Mouse (Mus musculus) hindbrain, embryonic 15.5 days (tissue): ENCODE data around the gene Fzd4. TPM values are rescaled to one million over a fixed set of nuclear protein-coding genes. Genes with fewer than 3 reads are reported as not detected.

Experiments used
- ATAC-seq: fragments of 200-750 bp; cut with Nextera tagmentation; 2 replicates; pipeline ENCODE4 v1.8.0; 2017; ENCODE audit warnings: low read depth, moderate number of reproducible peaks, moderate TSS enrichment; ENCODE audit not compliant: low FRiP score
- H3K27ac ChIP-seq: fragments of 300-500 bp; sonication (generic); replicated peaks from 2 replicates; pipeline ENCODE4 v1.5.1; 2015; ENCODE audit warnings: mild to moderate bottlenecking, inconsistent platforms
- H3K27me3 ChIP-seq: fragments of 300-500 bp; sonication (generic); 2 replicates; pipeline ENCODE4 v1.6.1; 2015; ENCODE audit warnings: control low read depth, inconsistent platforms
- H3K36me3 ChIP-seq: fragments of 300-500 bp; sonication (generic); 2 replicates; pipeline ENCODE4 v1.6.1; 2015; ENCODE audit warnings: control low read depth, inconsistent platforms
- H3K4me1 ChIP-seq: fragments of 300-500 bp; sonication (generic); replicated peaks from 2 replicates; pipeline ENCODE4 v1.6.1; 2015; ENCODE audit warnings: control low read depth, inconsistent platforms
- H3K4me2 ChIP-seq: fragments of 300-500 bp; sonication (generic); 2 replicates; pipeline ENCODE4 v1.6.1; 2015; ENCODE audit warnings: moderate library complexity, mild to moderate bottlenecking, inconsistent platforms
- H3K4me3 ChIP-seq: fragments of 300-500 bp; sonication (generic); 2 replicates; pipeline ENCODE4 v1.5.1; 2015; ENCODE audit warnings: mild to moderate bottlenecking, inconsistent platforms
- H3K9ac ChIP-seq: fragments of 300-500 bp; sonication (generic); 2 replicates; pipeline ENCODE4 v1.6.1; 2015; ENCODE audit warnings: inconsistent platforms
- H3K9me3 ChIP-seq: fragments of 300-500 bp; sonication (generic); 2 replicates; pipeline ENCODE4 v1.6.1; 2016; ENCODE audit warnings: control low read depth, inconsistent platforms
- WGBS: fragments of 180-500 bp; shearing (Covaris S2); methylation state at CpG from one replicate; pipeline ENCODE4 v1.1.7; 2015; 5-methylcytosine and 5-hydroxymethylcytosine counted together
- polyA plus RNA-seq: library from polyadenylated mRNA; unstranded; fragments of >200 nt; fragmentation: Nextera tagmentation; extraction: Ambion mirVana; gene quantifications from 2 replicates; pipeline ENCODE4 v1.2.1, GENCODE M21; 2015

Fzd4 gene
- polyA plus RNA-seq, 1 experiment from 2014 or later = 2.4 TPM

DNA sequence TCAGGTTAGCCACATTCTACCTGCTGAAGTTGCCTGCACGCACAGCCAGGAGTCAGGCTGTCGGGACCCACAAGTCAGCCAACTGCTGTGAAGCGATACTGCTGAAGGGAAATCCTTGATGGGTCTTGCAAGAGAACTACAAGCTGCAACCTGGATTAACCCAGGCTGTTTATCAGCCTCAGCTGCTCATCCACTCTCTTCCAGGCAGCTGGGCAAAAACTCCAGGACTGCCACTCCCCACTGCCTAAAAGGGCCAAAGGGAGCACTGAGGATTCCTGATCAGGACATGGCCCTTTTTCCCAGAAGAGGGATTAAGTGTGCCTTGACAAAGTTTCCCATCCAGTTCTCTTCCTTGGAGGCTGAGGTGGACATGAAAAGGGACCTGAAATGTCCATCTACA lies 15.2 kb upstream of the Fzd4 start:
- Histone ChIP-seq H3K27me3 (no peaks in the 10 kb centered on the region), H3K36me3 (no peaks in the 10 kb centered on the region), H3K9ac (no peak overlapping the region), H3K4me3 (no peak overlapping the region), H3K4me1 (no peaks in the 10 kb centered on the region), H3K27ac (no peak overlapping the region), H3K4me2 (no peak overlapping the region), H3K9me3 (no peaks in the 10 kb centered on the region)
- ATAC-seq = no peak
- WGBS = 85% methylated on average over 3 of the region's 3 CpGs

DNA sequence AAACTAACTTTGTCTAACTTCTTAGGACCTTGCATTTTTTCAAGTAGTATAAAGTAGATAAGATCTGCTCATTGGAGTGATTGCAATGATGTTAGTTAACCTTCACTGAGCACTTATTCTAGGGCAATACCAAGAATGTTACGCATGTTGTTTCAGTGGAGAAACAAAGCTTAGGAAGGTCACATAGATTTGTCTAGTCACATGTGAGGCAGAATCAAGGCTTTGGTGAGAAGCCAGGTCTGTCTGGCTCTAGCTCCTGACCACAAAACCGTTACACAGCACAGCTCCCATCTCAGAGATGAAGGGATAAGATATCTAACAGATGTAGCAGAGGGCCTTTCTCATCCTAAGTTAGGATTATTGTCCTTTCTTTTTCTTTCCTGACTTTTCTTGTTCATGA lies 13.5 kb upstream of the Fzd4 start:
- H3K9ac ChIP-seq = no peak overlapping the region
- H3K9me3 ChIP-seq = no peaks in the 10 kb centered on the region
- 81% methylated on average over 2 of the region's 2 CpGs for WGBS
- no peak overlapping the region for H3K4me2 ChIP-seq
- H3K27me3 ChIP-seq = no peaks in the 10 kb centered on the region
- H3K4me3 ChIP-seq = no peak overlapping the region
- H3K36me3 ChIP-seq = no peaks in the 10 kb centered on the region
- H3K4me1 ChIP-seq = no peaks in the 10 kb centered on the region
- no peak overlapping the region for H3K27ac ChIP-seq
- ATAC-seq = no peak

DNA sequence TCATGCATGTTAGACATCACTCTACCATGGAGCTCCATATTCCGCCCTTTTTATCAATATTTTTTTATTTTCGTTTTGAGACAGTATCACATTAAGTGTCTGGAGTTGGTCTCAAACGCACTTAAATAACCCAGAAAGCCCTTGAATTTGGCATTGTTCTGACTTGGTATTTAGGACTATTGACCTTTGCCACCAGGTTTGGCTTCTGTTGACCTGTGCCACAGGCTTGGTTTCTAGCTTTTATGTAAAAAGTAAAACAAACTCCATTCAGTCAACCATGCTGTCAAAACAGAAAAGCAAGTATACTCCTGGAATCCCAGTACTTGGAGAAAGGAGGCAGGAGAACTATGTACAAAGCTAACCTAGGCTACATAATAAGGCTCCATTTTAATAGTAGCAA lies 12.9 kb upstream of the Fzd4 start:
- no peaks in the 10 kb centered on the region for H3K36me3 ChIP-seq
- 95% methylated on average over 3 of the region's 3 CpGs for WGBS
- no peak for ATAC-seq

DNA sequence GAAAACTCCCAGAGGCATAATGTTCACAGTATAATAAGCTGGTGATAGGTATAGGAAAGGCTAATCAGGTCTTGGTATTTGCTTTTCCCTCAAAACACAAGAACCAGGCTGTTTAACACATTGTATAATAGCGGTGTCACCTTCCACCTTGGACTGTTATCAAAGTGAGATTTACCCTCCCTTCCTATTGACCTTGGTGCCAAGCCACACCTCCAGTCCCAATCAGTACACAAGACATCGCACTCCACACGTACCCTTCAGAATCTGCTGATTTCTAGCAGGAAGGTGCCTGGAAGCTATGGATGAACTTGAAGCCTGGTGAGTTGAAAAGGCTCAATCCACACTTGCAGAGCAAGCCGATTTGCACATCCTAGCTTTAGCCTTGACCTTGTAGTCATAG lies 12.3 kb upstream of the Fzd4 start:
- H3K4me3 ChIP-seq = no peak overlapping the region
- 79% methylated on average over 4 of the region's 4 CpGs for WGBS
- no peak for ATAC-seq
- no peak overlapping the region for H3K9ac ChIP-seq
- H3K36me3 ChIP-seq = no peaks in the 10 kb centered on the region
- H3K9me3 ChIP-seq = no peaks in the 10 kb centered on the region
- H3K27me3 ChIP-seq = no peaks in the 10 kb centered on the region
- no peak overlapping the region for H3K4me2 ChIP-seq
- no peak overlapping the region for H3K27ac ChIP-seq
- H3K4me1 ChIP-seq = no peaks in the 10 kb centered on the region

More for the DNA sequence above, 12.9 kb upstream of the Fzd4 start:
- no peak overlapping the region for H3K4me3 ChIP-seq
- H3K4me1 ChIP-seq = no peaks in the 10 kb centered on the region
- no peaks in the 10 kb centered on the region for H3K9me3 ChIP-seq
- H3K27ac ChIP-seq = no peak overlapping the region
- no peak overlapping the region for H3K4me2 ChIP-seq
- no peak overlapping the region for H3K9ac ChIP-seq
- H3K27me3 ChIP-seq = no peaks in the 10 kb centered on the region

DNA sequence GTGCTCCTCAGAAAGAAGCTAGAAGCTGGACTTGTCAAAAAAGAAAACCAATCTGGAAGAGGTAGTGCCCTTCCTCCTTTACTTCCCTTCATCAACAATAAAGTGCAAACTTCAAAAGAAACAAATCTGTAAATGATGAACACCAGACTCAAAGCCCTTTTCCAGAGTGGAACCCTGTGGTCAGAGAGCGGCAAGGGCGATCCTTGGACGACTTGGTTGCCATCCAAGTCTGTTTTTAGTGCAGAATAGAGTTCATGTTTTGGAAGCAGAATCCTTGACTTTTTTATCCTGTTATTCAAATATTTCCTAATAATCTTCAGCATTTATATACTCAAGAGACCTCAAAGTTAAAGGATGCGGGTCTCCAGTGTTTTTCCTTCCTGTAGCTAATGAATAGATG lies 11.8 kb upstream of the Fzd4 start:
- WGBS = 75% methylated on average over 4 of the region's 4 CpGs
- Histone ChIP-seq H3K36me3 (no peaks in the 10 kb centered on the region), H3K4me3 (no peak overlapping the region), H3K9me3 (no peaks in the 10 kb centered on the region), H3K4me2 (no peak overlapping the region), H3K9ac (no peak overlapping the region), H3K27me3 (no peaks in the 10 kb centered on the region), H3K27ac (no peak overlapping the region), H3K4me1 (no peaks in the 10 kb centered on the region)
- no peak for ATAC-seq

DNA sequence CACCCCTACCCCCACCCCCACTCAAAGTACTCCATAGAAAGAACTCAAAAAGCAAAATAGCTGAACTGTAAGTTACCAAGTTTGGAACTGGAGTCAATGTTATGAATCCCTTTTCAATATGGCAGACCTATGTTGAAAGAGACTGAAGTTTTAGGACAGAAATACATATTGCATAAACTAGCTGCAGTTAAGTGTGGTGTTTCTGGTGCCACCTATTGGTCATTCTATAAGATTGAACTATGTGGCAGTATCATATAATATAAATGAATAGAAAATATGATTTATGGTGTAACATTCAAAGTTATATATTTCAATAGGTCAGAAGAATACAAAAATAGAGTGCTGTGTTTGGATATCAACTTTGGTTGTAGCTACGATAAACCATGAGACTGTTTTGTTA lies 11.3 kb upstream of the Fzd4 start:
- ATAC-seq = no peak
- no peak overlapping the region for H3K4me2 ChIP-seq
- 97% methylated on average over 1 of the region's 1 CpGs for WGBS
- H3K4me3 ChIP-seq = no peak overlapping the region
- no peaks in the 10 kb centered on the region for H3K4me1 ChIP-seq
- no peak overlapping the region for H3K9ac ChIP-seq
- no peaks in the 10 kb centered on the region for H3K9me3 ChIP-seq
- no peaks in the 10 kb centered on the region for H3K36me3 ChIP-seq
- no peak overlapping the region for H3K27ac ChIP-seq
- no peaks in the 10 kb centered on the region for H3K27me3 ChIP-seq

DNA sequence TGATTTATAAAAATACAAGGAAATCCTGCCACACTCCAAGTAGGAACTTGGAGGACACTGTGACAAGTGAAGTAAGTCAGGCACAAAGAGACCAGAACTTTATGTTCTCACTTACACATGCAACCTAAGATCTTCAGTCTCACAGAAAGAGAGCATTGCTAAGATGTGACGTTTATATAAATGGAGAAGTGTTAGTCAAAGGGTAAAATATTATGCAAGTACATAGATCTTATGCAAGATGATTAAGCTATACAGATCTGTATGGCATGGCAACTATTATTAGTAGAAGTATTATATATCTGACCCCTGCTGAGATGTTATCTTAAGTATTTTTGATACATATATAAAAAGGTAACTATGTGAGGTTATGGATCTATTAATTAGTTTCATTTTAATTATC lies 8.8 kb upstream of the Fzd4 start:
- no peaks in the 10 kb centered on the region for H3K4me1 ChIP-seq
- H3K9me3 ChIP-seq = no peaks in the 10 kb centered on the region
- no peaks in the 10 kb centered on the region for H3K27me3 ChIP-seq
- no peak overlapping the region for H3K27ac ChIP-seq
- H3K4me2 ChIP-seq = no peak overlapping the region
- no peak overlapping the region for H3K9ac ChIP-seq
- no peaks in the 10 kb centered on the region for H3K36me3 ChIP-seq
- ATAC-seq = no peak
- no peak overlapping the region for H3K4me3 ChIP-seq
- 90% methylated on average over 1 of the region's 1 CpGs for WGBS

DNA sequence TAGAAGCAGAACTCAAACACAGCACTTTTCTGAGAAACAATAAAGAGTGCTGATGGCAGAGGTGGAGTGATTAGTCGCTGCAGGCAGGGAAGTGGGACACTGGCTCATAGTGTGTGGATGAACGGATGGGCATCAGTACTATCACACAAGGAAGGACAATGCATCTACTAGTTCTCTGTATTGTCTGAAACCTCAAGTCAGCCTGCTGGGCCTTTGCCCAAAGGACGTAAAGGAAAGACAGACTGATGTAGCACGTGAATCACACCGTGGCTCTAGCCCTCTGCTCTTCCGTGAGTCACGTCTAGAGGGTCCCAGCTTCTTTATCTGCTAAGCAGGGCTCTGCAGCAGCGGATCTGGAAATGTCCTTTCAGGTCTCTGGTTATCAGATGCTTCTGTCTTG lies 7.8 kb upstream of the Fzd4 start:
- H3K4me2 ChIP-seq = no peak overlapping the region
- no peaks in the 10 kb centered on the region for H3K27me3 ChIP-seq
- H3K9ac ChIP-seq = no peak overlapping the region
- H3K9me3 ChIP-seq = no peaks in the 10 kb centered on the region
- ATAC-seq = no peak
- no peaks in the 10 kb centered on the region for H3K4me1 ChIP-seq
- H3K36me3 ChIP-seq = no peaks in the 10 kb centered on the region
- H3K27ac ChIP-seq = no peak overlapping the region
- 61% methylated on average over 8 of the region's 8 CpGs for WGBS
- H3K4me3 ChIP-seq = no peak overlapping the region

DNA sequence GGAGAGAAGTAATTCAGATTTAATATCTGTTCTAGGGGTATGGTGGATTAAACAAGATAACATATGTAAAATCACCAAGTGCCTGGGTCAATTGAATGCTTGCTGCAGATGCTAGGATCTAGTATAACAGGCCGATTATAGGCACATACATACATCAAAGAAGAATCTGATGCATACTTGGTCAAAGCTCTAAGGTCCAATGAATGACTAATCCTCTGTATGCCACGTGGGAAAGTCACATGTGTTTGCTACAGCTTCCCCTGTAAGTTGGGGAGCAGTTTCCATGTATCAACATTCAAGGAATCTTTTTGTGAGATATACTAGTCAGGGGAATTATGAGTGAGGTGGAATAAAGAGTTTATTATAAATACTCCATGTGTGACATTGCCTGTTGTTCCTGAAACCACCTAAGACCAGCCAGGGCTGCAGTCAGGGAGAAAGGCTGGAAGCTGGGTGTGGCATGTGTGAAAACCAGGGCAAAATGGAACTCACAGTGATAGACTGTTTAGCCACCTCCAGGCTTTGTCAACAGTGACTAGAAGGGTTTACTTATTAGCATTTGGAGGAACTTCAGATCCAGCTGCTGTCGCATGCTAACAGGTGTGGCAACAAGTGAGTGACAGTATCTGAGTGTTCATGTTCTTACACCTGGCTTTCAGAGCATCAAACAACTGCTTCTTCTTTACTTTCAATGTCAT lies 6.2 kb upstream of the Fzd4 start:
- no peak for ATAC-seq
- WGBS = 83% methylated on average over 3 of the region's 3 CpGs
- no peak overlapping the region for H3K4me3 ChIP-seq
- H3K9me3 ChIP-seq = no peaks in the 10 kb centered on the region
- 0 out of 2 replicates have a peak, but pooled peaks cover 6% of the 10 kb centered on the region for H3K4me1 ChIP-seq
- no peak overlapping the region for H3K4me2 ChIP-seq
- no peak overlapping the region for H3K9ac ChIP-seq
- H3K27ac ChIP-seq = no peak overlapping the region
- no peaks in the 10 kb centered on the region for H3K27me3 ChIP-seq
- H3K36me3 ChIP-seq = no peaks in the 10 kb centered on the region

DNA sequence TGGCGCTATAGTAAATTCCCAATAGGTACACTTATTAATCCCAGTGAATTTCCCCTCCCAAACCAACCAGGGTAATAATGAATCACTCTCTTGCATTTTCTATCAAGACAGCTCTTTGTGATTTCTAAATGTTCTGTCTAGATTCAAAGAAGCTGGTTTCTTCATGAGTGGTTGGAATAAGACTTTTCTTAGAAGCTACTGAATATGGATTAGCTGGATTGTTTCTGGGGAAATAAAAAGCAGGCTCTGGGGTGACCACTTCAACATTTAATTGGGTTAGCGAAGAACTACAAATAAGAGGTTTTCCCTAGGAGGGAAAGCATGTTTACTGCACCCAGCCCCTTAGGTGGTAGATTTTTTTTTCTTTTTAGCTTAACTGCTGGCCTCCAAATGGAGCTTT lies 3.4 kb upstream of the Fzd4 start:
- Histone ChIP-seq H3K4me3 (no peak overlapping the region), H3K9ac (no peak overlapping the region), H3K27me3 (0 out of 2 replicates have a peak, but pooled peaks cover 3% of the 10 kb centered on the region), H3K27ac (no peak overlapping the region), H3K9me3 (no peaks in the 10 kb centered on the region), H3K4me1 (peaks cover 13% of the 10 kb centered on the region), H3K4me2 (no peak overlapping the region), H3K36me3 (no peaks in the 10 kb centered on the region)
- ATAC-seq = no peak
- WGBS = 58% methylated on average over 2 of the region's 2 CpGs

DNA sequence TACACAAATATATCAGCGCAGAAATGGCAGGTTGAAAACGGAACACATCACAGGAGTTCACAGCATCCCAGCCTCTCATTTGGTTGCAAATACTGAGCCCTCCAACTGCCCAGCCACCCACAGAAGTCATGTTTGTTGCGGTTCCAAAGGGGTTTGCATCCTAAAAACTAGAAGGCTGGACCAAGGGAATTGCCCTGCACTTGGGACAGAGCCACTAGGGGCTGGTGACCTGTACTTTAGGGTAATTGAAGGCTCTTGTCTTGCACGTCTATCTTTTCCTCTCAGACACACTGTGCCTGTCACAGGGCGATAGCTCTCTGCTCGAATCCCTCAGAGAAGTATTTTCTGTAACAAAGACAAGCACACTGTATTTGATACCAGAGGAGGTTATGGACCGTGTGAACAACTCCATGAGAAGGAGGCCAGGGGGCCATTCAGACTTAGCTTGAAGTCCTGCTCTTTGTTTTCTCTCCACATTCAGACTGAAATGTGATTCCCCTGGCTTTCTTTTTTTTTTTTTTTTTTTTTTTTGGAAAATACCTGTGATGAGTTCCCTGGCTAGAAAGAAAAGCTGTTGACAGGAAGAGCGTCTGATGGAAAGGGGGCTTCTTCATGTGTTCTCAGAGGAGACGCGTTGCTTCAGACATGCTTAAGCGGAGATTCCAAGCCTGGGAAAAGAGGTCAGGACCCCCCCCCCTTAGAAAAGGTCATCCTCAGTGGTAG lies 2.9 kb upstream of the Fzd4 start:
- no peak overlapping the region for H3K4me2 ChIP-seq

DNA sequence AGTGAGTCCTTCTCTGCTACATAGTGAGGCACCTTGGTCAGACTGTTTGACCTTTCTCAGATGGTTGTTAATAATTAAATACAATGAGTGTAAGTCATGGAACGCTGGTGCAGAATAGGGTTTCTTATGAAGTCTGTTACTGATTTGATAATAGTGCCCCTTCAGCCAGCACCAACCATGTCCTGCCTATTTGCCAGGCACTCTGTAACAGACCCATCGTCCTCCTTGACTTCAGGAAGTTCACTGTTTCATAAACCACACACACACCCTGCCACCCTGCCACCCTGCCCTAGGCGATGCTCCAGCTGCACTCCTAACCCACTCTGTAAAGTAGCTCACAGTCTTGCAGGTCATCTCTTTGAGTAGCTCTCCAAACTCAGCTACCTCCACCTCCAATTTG lies 2.2 kb upstream of the Fzd4 start:
- Histone ChIP-seq H3K36me3 (no peaks in the 10 kb centered on the region), H3K9ac (no peak overlapping the region), H3K27ac (no peak overlapping the region), H3K4me2 (no peak overlapping the region), H3K4me3 (no peak overlapping the region), H3K4me1 (peaks cover 16% of the 10 kb centered on the region), H3K27me3 (0 out of 2 replicates have a peak, but pooled peaks cover 3% of the 10 kb centered on the region), H3K9me3 (no peaks in the 10 kb centered on the region)
- 76% methylated on average over 3 of the region's 3 CpGs for WGBS
- no peak for ATAC-seq

More for the DNA sequence above, 2.9 kb upstream of the Fzd4 start:
- no peaks in the 10 kb centered on the region for H3K9me3 ChIP-seq
- ATAC-seq = no peak
- H3K4me3 ChIP-seq = no peak overlapping the region
- H3K27me3 ChIP-seq = 0 out of 2 replicates have a peak, but pooled peaks cover 3% of the 10 kb centered on the region
- 46% methylated on average over 11 of the region's 11 CpGs for WGBS
- H3K36me3 ChIP-seq = no peaks in the 10 kb centered on the region
- no peak overlapping the region for H3K9ac ChIP-seq
- peaks cover 16% of the 10 kb centered on the region for H3K4me1 ChIP-seq
- H3K27ac ChIP-seq = no peak overlapping the region
